Mouse (Mus musculus) ES-Bruce4 (cell line): Measurements from ENCODE around the gene Atxn1.

Experiments
- CTCF ChIP-seq: IDR thresholded peaks from one replicate; pipeline ENCODE4 v1.8.1; 2011; ENCODE audit warnings: low read depth, low read length
- EP300 ChIP-seq: IDR thresholded peaks from 2 replicates; pipeline ENCODE4 v1.6.1; 2011; ENCODE audit warnings: low read depth, low read length; ENCODE audit not compliant: insufficient read depth
- POLR2A ChIP-seq: IDR thresholded peaks from one replicate; pipeline ENCODE4 v1.8.1; 2011; ENCODE audit warnings: low read length; ENCODE audit not compliant: insufficient read depth

- TF ChIP-seq POLR2A (no peak), CTCF (no peak), EP300 (no peak)
Measured at GRCm38 (mm10) chr13:45764354-45764753, 200.5 kb downstream of the Atxn1 start.
